Mouse (Mus musculus): Measurements from ENCODE around the gene Ubr4. TPM values are rescaled to one million over a fixed set of nuclear protein-coding genes. Genes with fewer than 3 reads are reported as not detected.
"Not testable (repeated sequence)": the region's sequence is repeated elsewhere in the genome, so short reads cannot be mapped to it uniquely, and the experiment has no call there.

Gene Ubr4
- polyA plus RNA-seq, 2 experiments: 86.6 to 159 TPM

DNA sequence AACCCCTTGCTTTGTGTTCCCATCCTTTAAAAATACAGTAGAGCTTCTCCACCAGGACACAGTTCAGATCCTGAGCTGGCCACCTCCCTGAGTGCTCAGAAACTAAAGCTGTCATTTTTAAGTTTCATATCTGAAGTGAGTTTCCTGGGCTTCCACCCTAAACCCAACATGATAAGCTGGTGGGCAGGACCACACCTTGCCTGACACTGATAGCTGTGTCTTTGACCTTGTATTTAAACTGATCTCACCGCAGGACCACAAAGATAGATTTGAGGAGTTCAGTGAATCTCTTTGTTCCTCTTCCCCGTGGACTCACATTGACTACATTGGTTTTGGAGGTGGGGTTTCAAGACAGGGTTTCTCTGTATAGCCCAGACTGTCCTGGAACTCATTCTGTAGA, 160.6 kb downstream of the Ubr4 start:
- no peaks in the 10 kb centered on the region for H3K4me1 ChIP-seq (ENCODE audit: control insufficient read depth, insufficient read depth, low read length)
- TF ChIP-seq POLR2A (IDR thresholded peaks at IDR 0.05; ENCODE audit: borderline replicate concordance, extremely low read depth, insufficient read depth, insufficient read length): no peak
- no peak overlapping the region for H3K27ac ChIP-seq (replicated peaks; ENCODE audit: low read depth, low read length)
- no peaks in the 10 kb centered on the region for H3K36me3 ChIP-seq (ENCODE audit: control insufficient read depth, insufficient read depth, low read length)
- no peaks in the 10 kb centered on the region for H3K9me3 ChIP-seq (ENCODE audit: control insufficient read depth, low read length)
- H3K4me2 ChIP-seq (replicated peaks; ENCODE audit: low read depth, low read length, severe bottlenecking): no peak overlapping the region
- no peaks in the 10 kb centered on the region for H3K27me3 ChIP-seq (ENCODE audit: control insufficient read depth, insufficient read depth, low read length)
- no peak for ATAC-seq (ENCODE audit: low FRiP score, low read depth)
- H3K9ac ChIP-seq (ENCODE audit: low read depth, low read length, severe bottlenecking): no peak overlapping the region
- 85% methylated on average over 2 of the region's 2 CpGs for WGBS
- no peak overlapping the region for H3K4me3 ChIP-seq (replicated peaks; ENCODE audit: low read length)
- no peak for DNase-seq (ENCODE audit: low spot score)

GRCm38 (mm10) chr4:139519221-139519620, 166.8 kb downstream of the Ubr4 start:
- 74% methylated on average over 6 of the region's 6 CpGs for WGBS
- H3K9me3 ChIP-seq (ENCODE audit: control insufficient read depth, low read length): no peaks in the 10 kb centered on the region
- ATAC-seq (ENCODE audit: low FRiP score, low read depth) (no peak), DNase-seq (ENCODE audit: low spot score) (no peak)
- H3K27me3 ChIP-seq (ENCODE audit: control insufficient read depth, insufficient read depth, low read length): no peaks in the 10 kb centered on the region
- no peak overlapping the region for H3K9ac ChIP-seq (ENCODE audit: low read depth, low read length, severe bottlenecking)
- TF ChIP-seq POLR2A (IDR thresholded peaks at IDR 0.05; ENCODE audit: borderline replicate concordance, extremely low read depth, insufficient read depth, insufficient read length): no peak
- no peak overlapping the region for H3K4me2 ChIP-seq (replicated peaks; ENCODE audit: low read depth, low read length, severe bottlenecking)
- peaks cover 6% of the 10 kb centered on the region; the same call in 1 of the 2 replicates for H3K4me1 ChIP-seq (ENCODE audit: control insufficient read depth, insufficient read depth, low read length)
- H3K4me3 ChIP-seq (replicated peaks; ENCODE audit: low read length): no peak overlapping the region
- no peak overlapping the region for H3K27ac ChIP-seq (replicated peaks; ENCODE audit: low read depth, low read length)
- H3K36me3 ChIP-seq (ENCODE audit: control insufficient read depth, insufficient read depth, low read length): no peaks in the 10 kb centered on the region

DNA sequence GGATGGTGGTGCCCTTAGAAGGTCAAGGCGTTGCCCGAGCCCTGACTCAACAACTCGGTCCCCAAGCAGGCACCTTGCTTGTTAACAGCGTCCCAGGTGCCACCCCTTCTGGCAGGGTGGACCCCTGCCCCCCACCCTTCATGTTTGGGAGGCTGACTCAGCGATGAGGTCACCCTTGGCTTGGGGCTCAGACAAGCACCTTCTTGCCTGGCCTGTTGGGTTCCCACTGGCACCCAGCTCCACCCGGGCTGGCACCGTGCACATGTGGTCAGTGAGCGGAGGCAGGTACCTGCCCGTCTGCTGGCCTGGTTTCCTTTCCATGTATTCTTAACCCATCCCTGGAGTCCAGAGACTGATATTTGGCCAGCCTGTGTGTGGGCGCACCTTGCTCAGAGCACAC, 169.5 kb downstream of the Ubr4 start:
- H3K9ac ChIP-seq (ENCODE audit: low read depth, low read length, severe bottlenecking): no peak overlapping the region
- H3K4me2 ChIP-seq (replicated peaks; ENCODE audit: low read depth, low read length, severe bottlenecking): no peak overlapping the region
- DNase-seq (ENCODE audit: low spot score): no peak
- WGBS: 85% methylated on average over 10 of the region's 10 CpGs
- H3K9me3 ChIP-seq (ENCODE audit: control insufficient read depth, low read length): no peaks in the 10 kb centered on the region
- no peak for TF ChIP-seq POLR2A (IDR thresholded peaks at IDR 0.05; ENCODE audit: borderline replicate concordance, extremely low read depth, insufficient read depth, insufficient read length)
- H3K27ac ChIP-seq (replicated peaks; ENCODE audit: low read depth, low read length): no peak overlapping the region
- no peaks in the 10 kb centered on the region for H3K27me3 ChIP-seq (ENCODE audit: control insufficient read depth, insufficient read depth, low read length)
- ATAC-seq (ENCODE audit: low FRiP score, low read depth): no peak
- no peak overlapping the region for H3K4me3 ChIP-seq (replicated peaks; ENCODE audit: low read length)
- no peaks in the 10 kb centered on the region for H3K36me3 ChIP-seq (ENCODE audit: control insufficient read depth, insufficient read depth, low read length)
- peaks cover 6% of the 10 kb centered on the region; the same call in 1 of the 2 replicates for H3K4me1 ChIP-seq (ENCODE audit: control insufficient read depth, insufficient read depth, low read length)

DNA sequence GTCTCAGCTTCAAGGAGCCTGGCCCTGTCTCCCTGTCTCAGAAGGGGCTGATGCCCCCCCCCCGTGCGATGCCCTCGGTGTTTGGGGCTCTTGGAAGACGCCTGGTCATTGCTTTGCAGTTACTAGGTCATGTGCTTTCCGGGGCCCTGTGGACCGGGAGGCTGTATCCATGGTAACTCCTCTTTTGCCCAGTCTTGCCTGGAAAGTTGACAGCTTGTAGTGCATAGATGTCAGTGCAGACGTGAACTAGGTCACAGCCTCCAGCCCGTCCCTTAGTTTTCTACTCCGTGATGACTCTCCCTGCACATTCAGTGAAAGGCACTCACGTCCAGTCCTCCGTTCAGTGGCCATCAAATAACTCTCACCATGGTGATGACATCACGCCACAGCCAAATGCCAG, 174.1 kb downstream of the Ubr4 start:
- no peaks in the 10 kb centered on the region for H3K27me3 ChIP-seq (ENCODE audit: control insufficient read depth, insufficient read depth, low read length)
- DNase-seq (ENCODE audit: low spot score) (no peak), ATAC-seq (ENCODE audit: low FRiP score, low read depth) (no peak)
- TF ChIP-seq POLR2A (IDR thresholded peaks at IDR 0.05; ENCODE audit: borderline replicate concordance, extremely low read depth, insufficient read depth, insufficient read length): no peak
- H3K4me1 ChIP-seq (ENCODE audit: control insufficient read depth, insufficient read depth, low read length): no peaks in the 10 kb centered on the region
- H3K36me3 ChIP-seq (ENCODE audit: control insufficient read depth, insufficient read depth, low read length): no peaks in the 10 kb centered on the region
- no peak overlapping the region for H3K4me2 ChIP-seq (replicated peaks; ENCODE audit: low read depth, low read length, severe bottlenecking)
- H3K9me3 ChIP-seq (ENCODE audit: control insufficient read depth, low read length): no peaks in the 10 kb centered on the region
- 77% methylated on average over 12 of the region's 12 CpGs for WGBS
- no peak overlapping the region for H3K4me3 ChIP-seq (replicated peaks; ENCODE audit: low read length)
- H3K27ac ChIP-seq (replicated peaks; ENCODE audit: low read depth, low read length): no peak overlapping the region
- H3K9ac ChIP-seq (ENCODE audit: low read depth, low read length, severe bottlenecking): no peak overlapping the region

- 81% methylated on average over 5 of the region's 5 CpGs for WGBS
Observed at GRCm38 (mm10) chr4:139530248-139530647, 177.8 kb downstream of the Ubr4 start, which contains the start of gene Iffo2. Gene Iffo2 (plus strand): TSS chr4:139530548.

GRCm38 (mm10) chr4:139532081-139532480, 179.7 kb downstream of the Ubr4 start:
- no peak for DNase-seq (ENCODE audit: low spot score)
- Histone ChIP-seq H3K27ac (replicated peaks; ENCODE audit: low read depth, low read length) (no peak overlapping the region), H3K36me3 (ENCODE audit: control insufficient read depth, insufficient read depth, low read length) (no peaks in the 10 kb centered on the region), H3K9ac (ENCODE audit: low read depth, low read length, severe bottlenecking) (no peak overlapping the region), H3K4me2 (replicated peaks; ENCODE audit: low read depth, low read length, severe bottlenecking) (no peak overlapping the region), H3K9me3 (ENCODE audit: control insufficient read depth, low read length) (no peaks in the 10 kb centered on the region), H3K27me3 (ENCODE audit: control insufficient read depth, insufficient read depth, low read length) (no peaks in the 10 kb centered on the region), H3K4me3 (replicated peaks; ENCODE audit: low read length) (no peak overlapping the region), H3K4me1 (ENCODE audit: control insufficient read depth, insufficient read depth, low read length) (0 out of 2 replicates have a peak, but pooled peaks cover 7% of the 10 kb centered on the region)
- WGBS: 84% methylated on average over 10 of the region's 10 CpGs
- TF ChIP-seq POLR2A (IDR thresholded peaks at IDR 0.05; ENCODE audit: borderline replicate concordance, extremely low read depth, insufficient read depth, insufficient read length): no peak
- ATAC-seq (ENCODE audit: low FRiP score, low read depth): no peak

More at GRCm38 (mm10) chr4:139530248-139530647, 177.8 kb downstream of the Ubr4 start, which contains the start of gene Iffo2:
- not testable (repeated sequence) for H3K27me3 ChIP-seq (ENCODE audit: control insufficient read depth, insufficient read depth, low read length); H3K9me3 ChIP-seq (ENCODE audit: control insufficient read depth, low read length); H3K4me3 ChIP-seq (replicated peaks; ENCODE audit: low read length); ATAC-seq (ENCODE audit: low FRiP score, low read depth); DNase-seq (ENCODE audit: low spot score); H3K4me2 ChIP-seq (replicated peaks; ENCODE audit: low read depth, low read length, severe bottlenecking); H3K4me1 ChIP-seq (ENCODE audit: control insufficient read depth, insufficient read depth, low read length); H3K9ac ChIP-seq (ENCODE audit: low read depth, low read length, severe bottlenecking); H3K36me3 ChIP-seq (ENCODE audit: control insufficient read depth, insufficient read depth, low read length); H3K27ac ChIP-seq (replicated peaks; ENCODE audit: low read depth, low read length)

Data from limb, embryonic 14.5 days (tissue).